Mouse (Mus musculus) stomach, embryonic 14.5 days (tissue): ENCODE measurements around the gene Farp1. TPM values are rescaled to one million over a fixed set of nuclear protein-coding genes. Genes with fewer than 3 reads are reported as not detected.

ENCODE experiments used
- ATAC-seq: fragments of 200-750 bp; cut with Nextera tagmentation; 2 replicates; pipeline ENCODE4 v1.8.0; 2017; ENCODE audit warnings: low read depth, moderate TSS enrichment; ENCODE audit not compliant: insufficient number of reproducible peaks, insufficient read depth, low FRiP score
- H3K27ac ChIP-seq: fragments of 300-500 bp; sonication (generic); 2 replicates; pipeline ENCODE4 v1.5.1; 2014; ENCODE audit warnings: mild to moderate bottlenecking, low read length, moderate library complexity, mixed read lengths
- H3K27me3 ChIP-seq: fragments of 300-500 bp; sonication (generic); 2 replicates; pipeline ENCODE4 v1.6.1; 2014; ENCODE audit warnings: low read length, control low read depth, mixed read lengths; ENCODE audit not compliant: control insufficient read depth, insufficient read depth
- H3K36me3 ChIP-seq: fragments of 300-500 bp; sonication (generic); 2 replicates; pipeline ENCODE4 v1.6.1; 2014; ENCODE audit warnings: mild to moderate bottlenecking, control low read depth, low read length, moderate library complexity, mixed read lengths; ENCODE audit not compliant: control insufficient read depth, insufficient read depth
- H3K4me1 ChIP-seq: fragments of 300-500 bp; sonication (generic); 2 replicates; pipeline ENCODE4 v1.6.1; 2014; ENCODE audit warnings: low read length, control low read depth, mixed read lengths; ENCODE audit not compliant: control insufficient read depth, insufficient read depth
- H3K4me2 ChIP-seq: fragments of 300-500 bp; sonication (generic); replicated peaks from 2 replicates; pipeline ENCODE4 v1.6.1; 2014; ENCODE audit warnings: low read depth, low read length, control low read depth
- H3K4me3 ChIP-seq: fragments of 300-500 bp; sonication (generic); 2 replicates; pipeline ENCODE4 v1.5.1; 2014; ENCODE audit warnings: low read depth, low read length, control low read depth
- H3K9ac ChIP-seq: fragments of 300-500 bp; sonication (generic); replicated peaks from 2 replicates; pipeline ENCODE4 v1.6.1; 2014; ENCODE audit warnings: low read depth, mild to moderate bottlenecking, control low read depth, low read length, moderate library complexity, mixed read lengths
- H3K9me3 ChIP-seq: fragments of 300-500 bp; sonication (generic); 2 replicates; pipeline ENCODE4 v1.6.1; 2016; ENCODE audit warnings: low read depth, low read length, control low read depth; ENCODE audit not compliant: control insufficient read depth
- WGBS: fragments of 180-500 bp; shearing (Covaris S2); extraction: QIAGEN DNeasy Blood & Tissue Kit; methylation state at CpG from one replicate; pipeline ENCODE4 v1.1.7; 2014; 5-methylcytosine and 5-hydroxymethylcytosine counted together
- polyA plus RNA-seq: library from polyadenylated mRNA; unstranded; fragments of >200 nt; fragmentation: Nextera tagmentation; extraction: Ambion mirVana; gene quantifications from 2 replicates; pipeline ENCODE4 v1.2.1, GENCODE M21; 2014

Farp1 gene
- polyA plus RNA-seq, 1 experiment from 2014 or later, result 22.2 TPM

DNA sequence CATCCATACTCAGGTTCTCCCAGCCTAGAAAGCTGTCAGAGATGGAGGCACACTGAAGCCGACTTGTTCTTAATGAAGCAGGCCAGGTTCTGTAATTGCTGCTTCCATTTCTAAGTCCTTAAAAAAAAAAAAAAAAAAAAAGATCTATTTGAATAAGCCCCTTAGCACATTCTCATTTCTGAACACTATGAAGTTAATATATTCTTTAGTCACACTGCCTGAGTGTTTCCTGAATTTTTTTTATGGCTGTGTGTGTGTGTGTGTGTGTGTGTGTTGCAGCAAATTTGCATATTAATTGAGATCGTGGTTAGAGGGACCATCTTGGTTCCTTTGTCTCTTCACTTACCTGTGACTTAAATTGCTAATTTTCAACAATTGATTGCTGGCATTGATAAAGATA lies 47.8 kb downstream of the Farp1 start:
- H3K9ac ChIP-seq, result no peak overlapping the region
- H3K27ac ChIP-seq, result no peak overlapping the region
- H3K4me2 ChIP-seq, result no peak overlapping the region
- 70% methylated on average over 2 of the region's 2 CpGs for WGBS
- H3K27me3 ChIP-seq, result no peaks in the 10 kb centered on the region
- H3K9me3 ChIP-seq, result no peaks in the 10 kb centered on the region
- no peak overlapping the region for H3K4me3 ChIP-seq
- H3K36me3 ChIP-seq, result 0 out of 2 replicates have a peak, but pooled peaks cover 3% of the 10 kb centered on the region
- no peak for ATAC-seq
- peaks cover 7% of the 10 kb centered on the region for H3K4me1 ChIP-seq

DNA sequence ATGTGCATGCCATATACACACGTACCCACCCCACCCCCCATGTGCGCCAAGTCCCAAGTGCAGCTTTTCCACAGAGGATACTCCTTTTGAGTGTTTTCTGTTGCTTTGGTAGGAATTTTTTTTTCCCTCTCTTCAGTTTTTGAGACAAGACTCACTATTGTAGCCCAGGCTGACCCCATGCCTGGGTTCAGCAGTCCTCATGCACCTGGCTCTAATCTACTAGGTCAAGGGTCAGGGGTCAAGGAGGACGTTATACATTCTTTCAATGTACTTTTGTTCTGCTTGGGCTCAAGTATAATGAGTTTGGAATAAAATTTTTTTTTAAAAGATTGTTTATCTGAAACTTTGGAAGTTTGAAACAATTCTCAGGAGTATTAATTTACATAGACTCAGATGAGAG lies 48.4 kb downstream of the Farp1 start:
- H3K27me3 ChIP-seq, result no peaks in the 10 kb centered on the region
- peaks cover 7% of the 10 kb centered on the region for H3K4me1 ChIP-seq
- 75% methylated on average over 3 of the region's 3 CpGs for WGBS
- 0 out of 2 replicates have a peak, but pooled peaks cover 3% of the 10 kb centered on the region for H3K36me3 ChIP-seq
- ATAC-seq, result no peak
- H3K9me3 ChIP-seq, result no peaks in the 10 kb centered on the region
- H3K27ac ChIP-seq, result no peak overlapping the region
- H3K4me2 ChIP-seq, result no peak overlapping the region
- no peak overlapping the region for H3K9ac ChIP-seq
- H3K4me3 ChIP-seq, result no peak overlapping the region

DNA sequence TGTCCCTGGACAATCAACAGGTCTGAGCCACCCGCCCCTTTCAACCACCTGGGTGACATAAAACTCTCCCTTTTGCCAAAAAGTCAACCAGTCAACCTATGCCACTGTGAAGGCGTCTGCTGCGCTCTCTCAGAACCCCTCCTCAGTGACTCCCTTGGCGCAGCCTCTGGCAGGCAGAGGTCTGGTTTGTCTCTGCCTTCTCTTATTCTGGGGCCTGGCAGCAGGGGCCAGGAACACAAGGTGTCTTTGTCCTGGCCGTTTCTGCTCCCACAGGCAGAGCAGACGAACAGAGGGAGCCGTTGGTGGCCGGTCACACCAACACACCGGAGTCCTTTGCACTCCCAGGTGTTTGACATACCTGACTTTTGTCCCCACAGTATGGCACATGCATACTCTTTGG lies 57.5 kb downstream of the Farp1 start:
- H3K27ac ChIP-seq, result no peak overlapping the region
- no peaks in the 10 kb centered on the region for H3K27me3 ChIP-seq
- ATAC-seq, result 0 out of 2 replicates have a peak, but pooled peaks have one; percentile 19
- H3K9me3 ChIP-seq, result peaks cover 4% of the 10 kb centered on the region; the same call in 1 of the 2 replicates
- H3K9ac ChIP-seq, result no peak overlapping the region
- 58% methylated on average over 9 of the region's 9 CpGs for WGBS
- H3K4me3 ChIP-seq, result no peak overlapping the region
- peaks cover 2% of the 10 kb centered on the region; the same call in 1 of the 2 replicates for H3K4me1 ChIP-seq
- no peak overlapping the region for H3K4me2 ChIP-seq
- peaks cover 4% of the 10 kb centered on the region; the same call in 1 of the 2 replicates for H3K36me3 ChIP-seq

DNA sequence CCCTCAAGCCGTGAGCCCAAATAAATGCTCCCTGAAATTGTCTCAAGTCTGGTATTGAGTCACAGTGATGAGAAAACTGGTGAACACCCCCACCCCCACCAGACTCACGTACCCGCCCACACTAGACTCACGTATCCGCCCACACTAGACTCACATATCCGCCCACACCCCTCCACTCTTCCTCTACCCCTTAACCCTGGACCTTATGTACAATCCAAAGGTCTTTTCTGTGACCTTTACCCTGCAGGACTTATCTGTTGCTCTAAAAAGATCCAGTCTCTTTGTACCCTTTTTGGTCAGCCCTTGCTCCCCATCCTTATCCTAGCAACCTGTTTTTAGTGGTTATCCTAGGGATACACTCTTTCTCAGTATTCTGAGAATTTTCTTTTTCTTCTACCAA lies 58.9 kb downstream of the Farp1 start:
- peaks cover 4% of the 10 kb centered on the region; the same call in 1 of the 2 replicates for H3K36me3 ChIP-seq
- peaks cover 1% of the 10 kb centered on the region; the same call in 1 of the 2 replicates for H3K9me3 ChIP-seq
- no peaks in the 10 kb centered on the region for H3K27me3 ChIP-seq
- H3K4me1 ChIP-seq, result peaks cover 10% of the 10 kb centered on the region
- H3K9ac ChIP-seq, result no peak overlapping the region
- no peak for ATAC-seq
- 82% methylated on average over 6 of the region's 6 CpGs for WGBS
- H3K4me2 ChIP-seq, result no peak overlapping the region
- no peak overlapping the region for H3K27ac ChIP-seq
- no peak overlapping the region for H3K4me3 ChIP-seq

DNA sequence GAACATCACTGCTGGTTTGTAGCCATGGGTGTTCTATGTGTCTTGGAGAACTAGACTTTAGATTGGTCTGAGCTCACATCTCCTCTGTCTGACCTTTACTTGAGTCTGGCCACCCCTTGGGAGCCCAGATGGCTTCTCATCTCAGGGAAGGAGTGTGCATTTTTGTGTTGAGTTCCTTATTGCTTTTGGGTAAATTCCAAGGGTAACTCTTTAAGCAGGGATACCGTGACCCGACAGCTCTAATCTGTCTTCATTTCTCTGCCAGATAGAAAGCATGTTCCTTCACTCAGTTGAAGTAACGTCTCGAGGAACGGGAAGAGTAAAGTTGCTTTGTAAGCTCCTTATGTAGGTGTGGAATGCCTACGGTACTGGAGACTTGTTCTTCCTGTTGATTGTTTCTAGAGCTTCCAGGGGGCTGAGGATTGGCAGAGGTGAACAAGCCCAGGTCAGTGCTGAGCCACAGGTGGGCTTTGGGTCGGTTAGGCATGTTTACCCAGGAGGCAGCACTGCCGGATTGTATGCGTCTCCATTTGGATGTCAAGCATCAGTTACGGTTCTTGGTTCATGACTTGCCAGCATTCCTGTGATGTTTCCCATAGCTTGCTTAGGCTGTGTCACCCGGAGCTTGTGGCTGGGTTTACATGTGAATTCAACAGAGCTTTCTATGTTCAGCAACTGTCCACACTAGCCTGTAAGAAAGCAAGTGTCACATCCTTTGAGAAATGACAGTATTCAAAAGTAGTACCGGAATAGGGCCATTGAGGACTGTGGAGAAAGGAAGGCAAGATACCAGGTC lies 62.8 kb downstream of the Farp1 start:
- Histone ChIP-seq H3K4me1 (peaks cover 25% of the 10 kb centered on the region), H3K9me3 (no peaks in the 10 kb centered on the region), H3K27ac (no peak overlapping the region; the same call in 1 of the 2 replicates), H3K4me2 (no peak overlapping the region), H3K4me3 (no peak overlapping the region), H3K9ac (no peak overlapping the region), H3K36me3 (no peaks in the 10 kb centered on the region; the same call in 1 of the 2 replicates), H3K27me3 (no peaks in the 10 kb centered on the region)
- WGBS, result 49% methylated on average over 12 of the region's 12 CpGs
- no peak for ATAC-seq

DNA sequence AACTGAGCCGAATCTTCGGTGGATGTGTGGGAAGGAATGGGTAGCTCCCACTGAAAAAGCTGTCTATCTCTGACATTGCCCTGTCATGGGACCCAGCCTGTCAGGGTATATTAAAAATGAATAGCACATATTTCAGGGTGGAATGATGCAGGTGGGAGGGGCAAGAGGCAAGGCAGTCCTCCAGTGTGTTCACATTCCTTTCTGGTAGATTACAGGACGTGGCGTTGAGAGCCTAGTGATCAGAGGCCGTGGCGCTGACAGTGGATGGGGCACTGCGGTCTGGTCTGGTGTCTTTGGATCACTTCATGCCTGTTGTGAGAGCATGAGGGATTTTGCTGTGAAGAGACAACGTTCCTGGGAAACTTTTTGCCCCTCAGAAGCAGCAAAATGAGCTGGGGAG lies 64.1 kb downstream of the Farp1 start:
- 67% methylated on average over 8 of the region's 8 CpGs for WGBS
- H3K9me3 ChIP-seq, result no peaks in the 10 kb centered on the region
- no peak overlapping the region for H3K4me3 ChIP-seq
- no peak overlapping the region for H3K4me2 ChIP-seq
- H3K27ac ChIP-seq, result no peak overlapping the region
- H3K36me3 ChIP-seq, result no peaks in the 10 kb centered on the region; the same call in 1 of the 2 replicates
- no peak for ATAC-seq
- no peaks in the 10 kb centered on the region for H3K27me3 ChIP-seq
- peaks cover 25% of the 10 kb centered on the region for H3K4me1 ChIP-seq
- H3K9ac ChIP-seq, result no peak overlapping the region

DNA sequence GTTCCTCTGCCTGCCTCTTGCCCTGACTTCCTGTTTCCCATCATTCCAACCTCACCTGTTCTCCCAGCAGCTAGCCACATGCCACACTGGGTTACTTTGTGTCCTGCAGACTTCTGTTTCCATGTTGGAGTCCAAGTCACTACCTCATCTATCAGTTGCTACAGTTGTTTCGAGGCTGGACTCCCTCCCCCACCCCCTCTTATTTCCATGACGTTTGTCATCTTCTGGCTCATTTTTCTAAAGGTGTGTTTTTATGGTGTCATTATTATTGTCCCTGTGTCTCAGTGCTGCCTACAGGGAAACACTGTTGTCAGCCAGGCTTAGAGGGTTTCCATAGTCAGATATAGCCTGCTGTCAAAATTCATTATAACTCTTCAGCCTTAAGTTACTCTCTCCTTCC lies 64.9 kb downstream of the Farp1 start:
- Histone ChIP-seq H3K9me3 (no peaks in the 10 kb centered on the region), H3K27ac (no peak overlapping the region)

DNA sequence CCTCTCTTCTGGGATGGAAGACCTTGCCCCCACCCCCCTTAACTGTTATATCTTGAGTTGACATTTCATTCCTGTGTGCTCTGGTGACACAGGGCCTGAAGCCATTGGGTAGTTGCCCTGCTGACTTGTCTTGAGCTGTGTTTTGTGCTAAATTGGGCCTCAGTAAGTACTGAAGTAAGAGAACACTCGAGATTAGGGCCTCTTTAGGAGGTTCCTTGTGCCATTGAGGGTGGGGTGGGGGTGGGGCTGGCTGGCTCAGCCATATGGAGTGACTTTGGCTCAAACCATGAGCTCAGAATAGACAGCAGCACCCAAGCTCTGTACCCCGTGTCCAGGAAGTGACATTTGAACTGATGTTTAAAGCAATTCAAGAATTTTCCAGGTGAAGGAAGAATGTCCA lies 65.8 kb downstream of the Farp1 start:
- no peaks in the 10 kb centered on the region for H3K27me3 ChIP-seq
- no peak for ATAC-seq
- H3K4me1 ChIP-seq, result peaks cover 36% of the 10 kb centered on the region
- H3K9ac ChIP-seq, result no peak overlapping the region
- no peaks in the 10 kb centered on the region for H3K9me3 ChIP-seq
- no peak overlapping the region for H3K4me3 ChIP-seq
- 28% methylated on average over 2 of the region's 2 CpGs for WGBS
- H3K4me2 ChIP-seq, result no peak overlapping the region
- no peak overlapping the region for H3K27ac ChIP-seq
- no peaks in the 10 kb centered on the region; the same call in 1 of the 2 replicates for H3K36me3 ChIP-seq

More for the DNA sequence above, 64.9 kb downstream of the Farp1 start:
- no peak for ATAC-seq
- H3K27me3 ChIP-seq, result no peaks in the 10 kb centered on the region
- no peak overlapping the region for H3K4me2 ChIP-seq
- no peaks in the 10 kb centered on the region; the same call in 1 of the 2 replicates for H3K36me3 ChIP-seq
- no peak overlapping the region for H3K4me3 ChIP-seq
- H3K4me1 ChIP-seq, result peaks cover 31% of the 10 kb centered on the region
- H3K9ac ChIP-seq, result no peak overlapping the region
- 66% methylated on average over 2 of the region's 2 CpGs for WGBS
